Mouse (Mus musculus) kidney, postnatal 25 days (tissue): ENCODE measurements around the gene Psma6.
"Not testable (repeated sequence)": the region's sequence is repeated elsewhere in the genome, so short reads cannot be mapped to it uniquely, and the experiment has no call there.

Experiments
- DNase-seq, 2 experiments: peaks; one replicate each; pipeline ENCODE4 v3.0.0; 2021; ENCODE audit warnings: mixed read lengths in 2 of 2

Psma6 gene

GRCm38 (mm10) chr12:55392733-55393577, 8.9 kb downstream of the Psma6 start:
- no peak for DNase-seq

- not testable (repeated sequence) for DNase-seq
These were observed 11.6 kb downstream of the Psma6 start for GRCm38 (mm10) chr12:55395601-55396000.

DNA sequence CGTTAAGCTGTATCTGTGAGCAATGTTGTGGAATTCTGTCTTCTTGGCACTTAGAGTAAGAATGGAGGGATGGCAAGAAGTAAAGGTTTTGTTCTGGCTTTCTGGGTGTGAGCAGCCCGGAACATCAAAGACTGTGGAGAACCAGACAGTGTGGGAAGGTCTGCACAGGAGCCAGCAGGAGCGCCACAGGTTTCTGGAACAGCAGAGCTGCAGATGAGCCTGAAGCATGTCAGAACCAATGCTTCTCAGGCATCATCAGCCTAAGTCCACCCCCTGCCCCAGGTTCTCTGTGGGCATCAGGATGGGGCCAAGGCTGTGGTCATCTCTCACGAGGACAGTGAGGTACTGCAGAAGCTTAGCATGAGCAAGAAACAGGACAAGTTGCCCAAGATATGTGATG, 12.5 kb downstream of the Psma6 start:
- DNase-seq, result no peak

GRCm38 (mm10) chr12:55397544-55398239, 13.7 kb downstream of the Psma6 start:
- DNase-seq, result peak in 1 of 2 experiments; percentile 52

- DNase-seq, result peak; percentile 91 to 97
These were observed 14.5 kb downstream of the Psma6 start for GRCm38 (mm10) chr12:55398240-55399127.

DNA sequence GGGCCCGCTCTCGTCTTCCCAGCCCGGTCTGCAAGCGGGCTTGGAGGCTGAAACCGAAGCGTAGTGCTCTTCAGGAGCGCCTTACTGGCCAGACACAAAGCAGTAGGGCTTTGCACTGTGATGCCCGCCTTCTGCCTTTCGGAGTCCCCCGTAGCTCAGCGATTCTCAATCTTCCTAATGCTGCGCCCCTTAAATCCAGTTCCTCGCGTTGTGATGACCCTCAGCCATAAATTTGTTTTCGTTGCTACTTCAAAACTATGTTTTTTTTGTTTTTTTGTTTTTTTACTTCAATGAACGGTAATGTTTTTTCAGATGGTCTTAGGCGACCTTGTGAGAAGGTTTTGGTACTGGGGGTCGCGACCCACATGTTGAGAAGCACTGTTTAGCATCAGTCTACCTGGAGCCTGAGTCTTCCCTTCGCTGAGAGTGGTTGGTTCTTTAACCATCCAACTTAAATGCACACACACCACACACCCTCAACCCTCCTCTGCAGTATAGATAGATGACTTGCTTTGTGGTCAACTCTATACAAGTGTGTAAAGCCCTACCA, 15.2 kb downstream of the Psma6 start:
- no peak for DNase-seq

- DNase-seq, result no peak
These were observed 23.9 kb downstream of the Psma6 start for GRCm38 (mm10) chr12:55407888-55408287.

GRCm38 (mm10) chr12:55415255-55415654, 31.2 kb downstream of the Psma6 start:
- peak in 1 of 2 experiments; percentile 51 for DNase-seq

GRCm38 (mm10) chr12:55415762-55416161, 31.7 kb downstream of the Psma6 start:
- DNase-seq, result peak; percentile 75 to 85

DNA sequence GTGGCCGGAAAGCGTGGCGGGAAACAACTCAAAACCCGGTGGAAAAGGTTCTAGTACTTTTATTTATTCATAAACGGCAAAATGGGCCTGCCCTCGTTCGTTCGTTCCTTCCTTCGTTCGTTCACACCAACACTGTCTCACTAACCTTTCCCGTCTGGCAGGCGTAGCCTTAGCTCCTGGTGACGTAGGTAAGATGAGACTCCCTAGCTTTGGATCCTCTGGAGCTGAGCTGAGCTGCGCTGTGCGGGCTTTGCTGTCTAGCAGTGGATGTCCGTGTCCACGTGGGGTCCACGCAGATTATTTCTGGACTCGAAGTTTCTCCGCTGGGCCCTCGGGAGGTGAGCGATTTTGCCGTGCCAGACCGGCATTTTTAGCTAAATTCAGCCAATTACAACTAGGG, 36.2 kb downstream of the Psma6 start:
- no peak for DNase-seq

- DNase-seq, result no peak
These were observed 38.0 kb downstream of the Psma6 start for GRCm38 (mm10) chr12:55422057-55422456.

DNA sequence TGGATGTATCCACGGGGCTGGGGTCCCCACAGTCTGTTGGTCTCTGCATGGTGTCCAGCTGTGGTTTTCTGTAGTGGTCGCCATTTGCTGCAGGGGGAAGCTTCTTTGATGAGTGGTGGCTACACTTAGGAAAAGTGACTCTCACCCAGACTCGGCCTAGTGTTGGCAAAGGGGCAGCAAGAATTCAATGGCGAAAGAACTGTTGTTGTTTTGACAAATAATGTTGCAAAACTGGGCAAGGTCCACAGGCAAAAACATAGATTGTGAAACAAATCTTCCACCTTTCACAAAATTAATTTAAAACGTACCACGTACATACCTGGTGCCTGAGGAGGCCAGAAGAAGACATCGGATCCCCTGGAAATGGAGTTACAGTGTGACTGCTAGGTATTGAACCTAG, 42.3 kb downstream of the Psma6 start:
- no peak for DNase-seq

GRCm38 (mm10) chr12:55429201-55429600, 45.2 kb downstream of the Psma6 start:
- no peak for DNase-seq

DNA sequence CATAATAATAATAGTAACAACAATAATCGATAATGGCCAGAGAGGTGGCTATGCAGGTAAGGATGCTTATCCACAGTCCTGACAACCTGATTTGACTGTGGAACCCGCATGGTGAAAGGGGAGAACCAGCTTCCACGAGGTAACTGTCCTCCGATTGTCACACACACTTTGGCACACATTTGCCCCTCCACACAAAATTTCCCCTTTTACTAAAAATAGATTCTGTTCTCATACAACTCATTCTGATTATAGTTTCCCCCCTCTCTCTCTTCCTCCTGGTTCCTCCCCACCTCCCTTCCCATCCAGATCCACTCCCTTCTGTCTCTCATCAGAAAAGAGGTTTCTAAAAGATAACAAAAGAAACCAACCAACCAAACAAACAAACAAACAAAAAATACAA, 45.9 kb downstream of the Psma6 start:
- DNase-seq, result no peak

- no peak for DNase-seq
These were observed 48.4 kb downstream of the Psma6 start for GRCm38 (mm10) chr12:55432284-55432919.

- DNase-seq, result no peak
These were observed 48.9 kb downstream of the Psma6 start for GRCm38 (mm10) chr12:55432920-55433284.

DNA sequence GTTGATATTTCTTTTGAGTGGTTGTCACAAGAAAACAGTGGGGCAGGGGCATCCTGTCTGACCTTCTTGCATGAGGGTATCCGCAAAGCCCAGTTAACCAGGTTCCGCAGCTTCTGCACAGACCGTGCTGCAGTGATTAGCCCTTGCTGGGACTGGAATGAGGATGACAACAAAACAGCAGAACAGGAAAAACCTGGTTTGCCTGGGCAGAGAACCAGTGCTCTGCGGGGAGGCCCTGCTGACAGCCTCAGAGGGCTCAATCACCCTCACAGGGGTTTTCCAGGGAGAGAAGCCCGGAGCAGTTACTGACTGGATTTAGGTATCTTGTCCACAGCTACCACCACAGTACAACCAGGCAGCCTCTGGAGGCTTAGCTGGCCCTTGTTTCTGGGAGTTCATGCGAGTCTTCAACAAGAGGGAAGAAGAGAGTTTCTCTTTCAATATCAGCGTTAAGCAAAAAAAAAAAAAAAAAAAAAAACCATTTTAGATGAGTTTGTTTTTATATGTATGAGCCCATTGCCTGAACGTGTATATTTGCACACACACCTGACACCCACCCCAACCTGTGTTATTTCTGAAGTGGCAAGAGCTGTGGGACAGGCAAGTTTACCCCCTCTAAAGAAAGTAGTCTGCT, 49.9 kb downstream of the Psma6 start:
- peak; percentile 28 to 61 for DNase-seq

GRCm38 (mm10) chr12:55435080-55435479, 51.1 kb downstream of the Psma6 start:
- peak in 1 of 2 experiments; percentile 70 for DNase-seq

GRCm38 (mm10) chr12:55437122-55437826, 53.3 kb downstream of the Psma6 start:
- DNase-seq, result peak; percentile 54 to 61

GRCm38 (mm10) chr12:55438058-55438457, 54.0 kb downstream of the Psma6 start:
- no peak for DNase-seq

- DNase-seq, result no peak
These were observed 54.7 kb downstream of the Psma6 start for GRCm38 (mm10) chr12:55438611-55439137.
